Mouse (Mus musculus): ENCODE measurements around the gene Cd72. TPM values are rescaled to one million over a fixed set of nuclear protein-coding genes. Genes with fewer than 3 reads are reported as not detected.

Gene Cd72
- polyA plus RNA-seq, 1 experiment, result 140 TPM

- H3K36me3 ChIP-seq (ENCODE audit: control insufficient read depth, insufficient read depth, low read length), result no peaks in the 10 kb centered on the region
- H3K4me1 ChIP-seq (ENCODE audit: control insufficient read depth, insufficient read depth, insufficient read length), result no peaks in the 10 kb centered on the region
- 85% methylated on average over 1 of the region's 1 CpGs for WGBS
- TF ChIP-seq CTCF (IDR thresholded peaks at IDR 0.05; ENCODE audit: extremely low read depth, insufficient read depth, insufficient read length, insufficient replicate concordance) (no peak), POLR2A (IDR thresholded peaks at IDR 0.05; ENCODE audit: low read depth, low read length) (no peak)
- DNase-seq (ENCODE audit: low read depth in 1 of 2, low spot score in 2 of 2), result no peak
- peaks cover 2% of the 10 kb centered on the region; the same call in 1 of the 2 replicates for H3K27me3 ChIP-seq (ENCODE audit: control insufficient read depth, insufficient read depth, low read length)
- no peak overlapping the region for H3K27ac ChIP-seq (ENCODE audit: insufficient read depth, low read length)
- H3K4me3 ChIP-seq (ENCODE audit: extremely low read depth, insufficient read depth, insufficient read length), result no peak overlapping the region
Measured at GRCm38 (mm10) chr4:43432832-43433231, 21.6 kb downstream of the Cd72 start.

- peaks cover 2% of the 10 kb centered on the region; the same call in 1 of the 2 replicates for H3K4me1 ChIP-seq (ENCODE audit: control insufficient read depth, insufficient read depth, insufficient read length)
- TF ChIP-seq POLR2A (IDR thresholded peaks at IDR 0.05; ENCODE audit: low read depth, low read length) (no peak), CTCF (IDR thresholded peaks at IDR 0.05; ENCODE audit: extremely low read depth, insufficient read depth, insufficient read length, insufficient replicate concordance) (peak; percentile 77; the same call in 1 of the 2 replicates)
- no peak overlapping the region for H3K27ac ChIP-seq (ENCODE audit: insufficient read depth, low read length)
- WGBS, result 2% methylated on average over 4 of the region's 4 CpGs
- DNase-seq (ENCODE audit: low read depth in 1 of 2, low spot score in 2 of 2), result peak; percentile 59 to 80
- no peak overlapping the region for H3K4me3 ChIP-seq (ENCODE audit: extremely low read depth, insufficient read depth, insufficient read length)
- peaks cover 2% of the 10 kb centered on the region; the same call in 1 of the 2 replicates for H3K27me3 ChIP-seq (ENCODE audit: control insufficient read depth, insufficient read depth, low read length)
- no peaks in the 10 kb centered on the region for H3K36me3 ChIP-seq (ENCODE audit: control insufficient read depth, insufficient read depth, low read length)
Measured at GRCm38 (mm10) chr4:43431690-43432089, 22.7 kb downstream of the Cd72 start.

- no peaks in the 10 kb centered on the region for H3K36me3 ChIP-seq (ENCODE audit: control insufficient read depth, insufficient read depth, low read length)
- WGBS, result 62% methylated on average over 10 of the region's 10 CpGs
- peaks cover 10% of the 10 kb centered on the region for H3K27me3 ChIP-seq (ENCODE audit: control insufficient read depth, insufficient read depth, low read length)
- peaks cover 2% of the 10 kb centered on the region; the same call in 1 of the 2 replicates for H3K4me1 ChIP-seq (ENCODE audit: control insufficient read depth, insufficient read depth, insufficient read length)
- no peak for TF ChIP-seq CTCF (IDR thresholded peaks at IDR 0.05; ENCODE audit: extremely low read depth, insufficient read depth, insufficient read length, insufficient replicate concordance)
- no peak for TF ChIP-seq POLR2A (IDR thresholded peaks at IDR 0.05; ENCODE audit: low read depth, low read length)
- no peak within 1 kb of the TSS for H3K4me3 ChIP-seq (ENCODE audit: extremely low read depth, insufficient read depth, insufficient read length)
- no peak within 1 kb of the TSS for H3K27ac ChIP-seq (ENCODE audit: insufficient read depth, low read length)
- DNase-seq (ENCODE audit: low read depth in 1 of 2, low spot score in 2 of 2), result no peak
Measured at GRCm38 (mm10) chr4:43428946-43429345, 25.5 kb downstream of the Cd72 start, which contains the start of gene Fam166b. Fam166b (minus strand) TSS chr4:43429134.

- WGBS, result 51% methylated on average over 16 of the region's 16 CpGs
- no peak for DNase-seq (ENCODE audit: low read depth in 1 of 2, low spot score in 2 of 2)
- Histone ChIP-seq H3K4me3 (ENCODE audit: extremely low read depth, insufficient read depth, insufficient read length) (no peak overlapping the region), H3K27ac (ENCODE audit: insufficient read depth, low read length) (no peak overlapping the region), H3K36me3 (ENCODE audit: control insufficient read depth, insufficient read depth, low read length) (no peaks in the 10 kb centered on the region), H3K27me3 (ENCODE audit: control insufficient read depth, insufficient read depth, low read length) (peaks cover 10% of the 10 kb centered on the region), H3K4me1 (ENCODE audit: control insufficient read depth, insufficient read depth, insufficient read length) (peaks cover 2% of the 10 kb centered on the region; the same call in 1 of the 2 replicates)
- TF ChIP-seq POLR2A (IDR thresholded peaks at IDR 0.05; ENCODE audit: low read depth, low read length), result no peak
- TF ChIP-seq CTCF (IDR thresholded peaks at IDR 0.05; ENCODE audit: extremely low read depth, insufficient read depth, insufficient read length, insufficient replicate concordance), result no peak
Measured at GRCm38 (mm10) chr4:43428180-43428861, 26.1 kb downstream of the Cd72 start.

- peak in 1 of 2 experiments; percentile 29 for DNase-seq (ENCODE audit: low read depth in 1 of 2, low spot score in 2 of 2)
- 10% methylated on average over 23 of the region's 23 CpGs for WGBS
Measured at GRCm38 (mm10) chr4:43427501-43428179, 26.8 kb downstream of the Cd72 start.

DNA sequence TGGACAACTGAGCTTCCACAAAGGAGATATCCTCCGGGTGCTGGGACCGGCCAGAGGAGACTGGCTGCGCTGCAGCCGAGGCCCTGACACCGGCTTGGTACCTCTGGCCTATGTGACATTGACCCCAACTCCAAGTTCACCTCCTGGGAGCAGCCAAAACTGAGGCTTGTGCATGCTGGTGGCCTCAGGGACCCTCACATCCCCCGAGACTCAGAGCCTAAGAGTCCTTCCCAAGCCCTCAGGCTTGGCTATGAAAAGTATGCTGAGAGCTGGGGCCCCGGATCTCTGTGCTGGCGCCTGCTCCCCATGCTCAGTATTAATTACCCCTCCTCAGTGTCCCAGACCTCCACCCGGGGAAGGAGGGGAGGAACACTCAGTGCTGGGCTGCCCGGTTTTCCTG lies 27.9 kb downstream of the Cd72 start:
- 79% methylated on average over 10 of the region's 10 CpGs for WGBS
- no peaks in the 10 kb centered on the region for H3K36me3 ChIP-seq (ENCODE audit: control insufficient read depth, insufficient read depth, low read length)
- no peak for DNase-seq (ENCODE audit: low read depth in 1 of 2, low spot score in 2 of 2)
- no peak overlapping the region for H3K4me3 ChIP-seq (ENCODE audit: extremely low read depth, insufficient read depth, insufficient read length)
- no peak for TF ChIP-seq CTCF (IDR thresholded peaks at IDR 0.05; ENCODE audit: extremely low read depth, insufficient read depth, insufficient read length, insufficient replicate concordance)
- no peak for TF ChIP-seq POLR2A (IDR thresholded peaks at IDR 0.05; ENCODE audit: low read depth, low read length)
- H3K27me3 ChIP-seq (ENCODE audit: control insufficient read depth, insufficient read depth, low read length), result peaks cover 10% of the 10 kb centered on the region
- H3K4me1 ChIP-seq (ENCODE audit: control insufficient read depth, insufficient read depth, insufficient read length), result peaks cover 2% of the 10 kb centered on the region; the same call in 1 of the 2 replicates
- H3K27ac ChIP-seq (ENCODE audit: insufficient read depth, low read length), result no peak overlapping the region

More at GRCm38 (mm10) chr4:43427501-43428179, 26.8 kb downstream of the Cd72 start:
- Histone ChIP-seq H3K27me3 (ENCODE audit: control insufficient read depth, insufficient read depth, low read length) (peaks cover 10% of the 10 kb centered on the region), H3K27ac (ENCODE audit: insufficient read depth, low read length) (no peak overlapping the region), H3K4me1 (ENCODE audit: control insufficient read depth, insufficient read depth, insufficient read length) (peaks cover 2% of the 10 kb centered on the region; the same call in 1 of the 2 replicates), H3K4me3 (ENCODE audit: extremely low read depth, insufficient read depth, insufficient read length) (no peak overlapping the region), H3K36me3 (ENCODE audit: control insufficient read depth, insufficient read depth, low read length) (no peaks in the 10 kb centered on the region)
- TF ChIP-seq POLR2A (IDR thresholded peaks at IDR 0.05; ENCODE audit: low read depth, low read length) (no peak), CTCF (IDR thresholded peaks at IDR 0.05; ENCODE audit: extremely low read depth, insufficient read depth, insufficient read length, insufficient replicate concordance) (no peak)
